Mouse (Mus musculus) hindbrain, postnatal 0 days (tissue): ENCODE measurements at regions not wholly inside any gene's neighbourhood (a gene's known extent, or its start where the extent isn't known, plus 50 kb on each side); places are given as distances from the start of the nearest gene placed in this dataset.

Experiments used
- ATAC-seq: fragments of 200-750 bp; cut with Nextera tagmentation; 2 replicates; pipeline ENCODE4 v1.8.0; 2017; ENCODE audit warnings: mild to moderate bottlenecking, moderate TSS enrichment, moderate library complexity
- DNase-seq: peaks from one replicate; pipeline ENCODE4 v3.0.0-alpha.2; 2015; ENCODE audit warnings: low spot score
- H3K27ac ChIP-seq: fragments of 300-500 bp; sonication (generic); 2 replicates; pipeline ENCODE4 v1.5.1; 2014; ENCODE audit warnings: mild to moderate bottlenecking
- H3K27me3 ChIP-seq: fragments of 300-500 bp; sonication (generic); 2 replicates; pipeline ENCODE4 v1.6.1; 2014; ENCODE audit warnings: low read length, mixed read lengths; ENCODE audit not compliant: insufficient read depth
- H3K36me3 ChIP-seq: fragments of 300-500 bp; sonication (generic); 2 replicates; pipeline ENCODE4 v1.6.1; 2014; ENCODE audit warnings: low read length, mixed read lengths; ENCODE audit not compliant: insufficient read depth
- H3K4me1 ChIP-seq: fragments of 300-500 bp; sonication (generic); 2 replicates; pipeline ENCODE4 v1.6.1; 2014; ENCODE audit warnings: antibody characterized with exemption, low read length, mixed read lengths; ENCODE audit not compliant: insufficient read depth
- H3K4me2 ChIP-seq: fragments of 300-500 bp; sonication (generic); 2 replicates; pipeline ENCODE4 v1.6.1; 2014; ENCODE audit warnings: low read depth, mild to moderate bottlenecking, low read length, moderate library complexity, mixed read lengths
- H3K4me3 ChIP-seq: fragments of 300-500 bp; sonication (generic); 2 replicates; pipeline ENCODE4 v1.5.1; 2014; ENCODE audit warnings: low read length
- H3K9ac ChIP-seq: fragments of 300-500 bp; sonication (generic); replicated peaks from 2 replicates; pipeline ENCODE4 v1.6.1; 2014; ENCODE audit warnings: mild to moderate bottlenecking, low read length, moderate library complexity, mixed read lengths
- H3K9me3 ChIP-seq: fragments of 300-500 bp; sonication (generic); 2 replicates; pipeline ENCODE4 v1.6.1; 2016; ENCODE audit warnings: low read length, mixed read lengths
- CTCF ChIP-seq: IDR thresholded peaks from 2 replicates; pipeline ENCODE4 v1.5.1; 2016; ENCODE audit warnings: antibody characterized with exemption, control low read depth, low read depth
- WGBS: fragments of 180-500 bp; shearing (Covaris S2); extraction: QIAGEN DNeasy Blood & Tissue Kit; methylation state at CpG from one replicate; pipeline ENCODE4 v1.1.7; 2014; 5-methylcytosine and 5-hydroxymethylcytosine counted together

DNA sequence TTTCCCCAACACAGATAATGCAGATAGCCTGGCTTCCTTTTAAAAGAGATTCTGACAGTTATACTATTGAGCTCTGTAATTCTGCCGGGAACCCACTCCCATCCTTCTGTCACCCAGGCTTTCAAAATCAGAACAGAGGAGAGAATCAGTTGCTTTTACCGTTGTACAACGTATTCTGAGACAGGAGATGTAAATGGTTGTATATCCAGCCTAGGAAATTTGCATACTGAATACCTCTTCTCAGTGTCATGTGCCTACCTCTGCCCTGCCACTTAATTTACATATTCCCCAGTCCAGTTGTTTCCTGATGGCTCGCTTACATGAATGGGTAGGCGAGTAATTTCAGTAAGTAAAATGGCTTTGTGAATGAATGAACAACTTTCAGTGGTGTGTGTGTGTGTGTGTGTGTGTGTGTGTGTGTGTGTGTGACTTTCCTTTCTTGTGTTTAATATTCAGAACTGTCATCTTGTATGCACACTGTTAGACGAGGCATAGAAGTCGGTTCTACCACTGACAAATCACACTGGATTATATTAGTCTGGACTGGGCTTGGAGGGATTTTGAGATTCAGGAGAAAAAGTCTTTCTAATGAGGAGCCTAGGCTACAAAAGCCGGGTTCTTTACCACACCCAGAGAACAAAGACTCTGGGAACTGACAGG is 282.2 kb upstream of the Cdh6 start:
- no peaks in the 10 kb centered on the region for H3K4me1 ChIP-seq
- WGBS, result 43% methylated on average over 8 of the region's 8 CpGs
- no peaks in the 10 kb centered on the region for H3K9me3 ChIP-seq
- no peaks in the 10 kb centered on the region for H3K27me3 ChIP-seq
- TF ChIP-seq CTCF, result no peak
- no peak overlapping the region for H3K4me3 ChIP-seq
- DNase-seq, result no peak
- no peak for ATAC-seq
- no peaks in the 10 kb centered on the region for H3K36me3 ChIP-seq
- H3K9ac ChIP-seq, result no peak overlapping the region
- H3K4me2 ChIP-seq, result no peak overlapping the region
- no peak overlapping the region for H3K27ac ChIP-seq

DNA sequence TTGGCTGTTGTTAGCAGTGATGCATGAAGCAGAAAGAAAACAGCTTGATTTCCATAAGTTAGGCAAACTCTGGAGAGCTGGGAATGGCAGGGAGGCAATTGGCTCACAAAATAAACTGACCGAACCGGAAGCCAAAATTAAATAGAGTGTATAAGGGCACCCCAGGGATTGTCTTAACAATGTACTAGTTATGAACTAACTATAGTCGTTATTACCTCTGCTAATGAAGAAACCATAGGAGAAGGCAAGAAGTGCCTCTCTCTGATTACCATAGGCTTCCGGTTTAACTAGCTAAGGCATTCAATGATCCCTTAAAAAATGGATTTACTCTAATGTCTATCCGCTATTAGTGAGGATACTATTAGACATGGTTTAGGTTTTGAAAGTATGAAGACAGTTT is 276.9 kb upstream of the Cdh6 start:
- WGBS, result 65% methylated on average over 5 of the region's 5 CpGs
- Histone ChIP-seq H3K27me3 (no peaks in the 10 kb centered on the region), H3K4me3 (no peak overlapping the region), H3K9me3 (no peaks in the 10 kb centered on the region), H3K4me2 (no peak overlapping the region), H3K27ac (no peak overlapping the region), H3K9ac (no peak overlapping the region), H3K4me1 (no peaks in the 10 kb centered on the region), H3K36me3 (no peaks in the 10 kb centered on the region)
- no peak for ATAC-seq
- no peak for DNase-seq
- no peak for TF ChIP-seq CTCF

- ATAC-seq, result no peak
- H3K4me3 ChIP-seq, result no peak overlapping the region
- 82% methylated on average over 1 of the region's 1 CpGs for WGBS
Observed at GRCm38 (mm10) chr15:13434608-13435007, 261.1 kb upstream of the Cdh6 start.

GRCm38 (mm10) chr15:13432971-13433370 is 259.5 kb upstream of the Cdh6 start:
- no peak for DNase-seq
- no peaks in the 10 kb centered on the region for H3K27me3 ChIP-seq

More at GRCm38 (mm10) chr15:13434608-13435007, 261.1 kb upstream of the Cdh6 start:
- no peak for TF ChIP-seq CTCF
- Histone ChIP-seq H3K9ac (no peak overlapping the region), H3K27ac (no peak overlapping the region), H3K36me3 (no peaks in the 10 kb centered on the region), H3K4me2 (no peak overlapping the region), H3K27me3 (no peaks in the 10 kb centered on the region), H3K9me3 (no peaks in the 10 kb centered on the region), H3K4me1 (no peaks in the 10 kb centered on the region)
- DNase-seq, result no peak

DNA sequence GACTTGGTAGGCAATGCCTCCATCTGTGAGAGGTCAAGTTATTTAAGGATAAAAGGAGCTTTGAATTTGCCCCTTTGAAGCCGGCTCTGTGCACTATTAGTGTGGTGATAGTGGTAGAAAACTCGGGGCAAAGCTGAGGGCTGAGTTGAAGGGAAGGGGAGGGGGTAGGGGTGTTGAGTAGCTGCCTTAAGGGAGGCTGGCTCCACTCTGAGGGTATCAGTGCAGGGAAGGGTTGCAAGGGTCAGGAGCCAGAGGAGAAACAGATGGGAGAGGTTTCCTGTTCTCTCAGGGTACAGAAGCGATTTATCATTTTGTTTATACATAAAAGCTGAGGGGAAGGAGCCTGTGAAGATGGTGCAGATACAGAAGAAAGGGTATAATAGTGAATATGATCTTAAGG is 246.1 kb upstream of the Cdh6 start:
- Histone ChIP-seq H3K9me3 (no peaks in the 10 kb centered on the region), H3K4me1 (no peaks in the 10 kb centered on the region), H3K36me3 (no peaks in the 10 kb centered on the region), H3K4me3 (no peak overlapping the region), H3K27ac (no peak overlapping the region), H3K27me3 (no peaks in the 10 kb centered on the region), H3K9ac (no peak overlapping the region), H3K4me2 (no peak overlapping the region)
- WGBS, result 53% methylated on average over 3 of the region's 3 CpGs
- ATAC-seq (no peak), DNase-seq (no peak)
- no peak for TF ChIP-seq CTCF

More at GRCm38 (mm10) chr15:13432971-13433370, 259.5 kb upstream of the Cdh6 start:
- no peak overlapping the region for H3K4me3 ChIP-seq
- H3K36me3 ChIP-seq, result no peaks in the 10 kb centered on the region
- TF ChIP-seq CTCF, result no peak
- ATAC-seq, result no peak
- 93% methylated on average over 2 of the region's 2 CpGs for WGBS
- no peak overlapping the region for H3K27ac ChIP-seq
- H3K4me1 ChIP-seq, result no peaks in the 10 kb centered on the region
- no peaks in the 10 kb centered on the region for H3K9me3 ChIP-seq
- no peak overlapping the region for H3K9ac ChIP-seq
- H3K4me2 ChIP-seq, result no peak overlapping the region

DNA sequence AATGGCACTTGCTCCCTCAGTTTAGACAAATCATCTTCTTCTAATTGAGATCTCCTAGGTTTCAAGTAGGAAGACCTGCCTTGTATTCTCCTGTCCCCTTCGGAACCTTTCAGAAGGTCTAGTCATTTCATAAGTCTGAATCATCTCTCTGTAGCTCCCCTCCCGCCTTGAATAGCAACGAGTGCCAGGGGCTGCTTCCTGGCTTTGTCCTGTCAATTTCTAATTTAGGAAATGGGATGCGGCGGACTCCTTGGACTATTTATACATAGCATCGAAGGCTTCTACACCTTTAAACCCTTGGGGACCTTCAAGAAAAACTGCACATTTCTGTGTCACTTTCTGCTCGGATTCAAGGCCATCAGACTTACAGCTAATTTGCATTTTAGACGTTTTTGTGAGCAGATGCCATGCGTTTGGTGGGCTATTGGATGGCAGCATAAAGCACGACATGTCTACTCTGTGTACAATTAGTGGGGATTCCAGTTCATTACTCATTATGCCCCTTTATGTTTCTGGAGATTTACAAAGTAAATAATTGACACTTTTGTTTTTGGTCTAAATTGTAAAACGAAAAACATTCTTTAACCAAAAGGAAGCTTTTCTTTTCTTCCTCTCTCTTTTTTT is 236.7 kb upstream of the Cdh6 start:
- Histone ChIP-seq H3K9ac (no peak overlapping the region), H3K4me3 (no peak overlapping the region), H3K9me3 (no peaks in the 10 kb centered on the region), H3K27me3 (no peaks in the 10 kb centered on the region), H3K4me2 (0 out of 2 replicates have a peak overlapping the region, but pooled peaks have one; percentile 31), H3K4me1 (no peaks in the 10 kb centered on the region; the same call in 1 of the 2 replicates), H3K27ac (no peak overlapping the region), H3K36me3 (no peaks in the 10 kb centered on the region)
- 35% methylated on average over 11 of the region's 11 CpGs for WGBS
- TF ChIP-seq CTCF, result no peak
- ATAC-seq, result no peak
- DNase-seq, result peak; percentile 9

DNA sequence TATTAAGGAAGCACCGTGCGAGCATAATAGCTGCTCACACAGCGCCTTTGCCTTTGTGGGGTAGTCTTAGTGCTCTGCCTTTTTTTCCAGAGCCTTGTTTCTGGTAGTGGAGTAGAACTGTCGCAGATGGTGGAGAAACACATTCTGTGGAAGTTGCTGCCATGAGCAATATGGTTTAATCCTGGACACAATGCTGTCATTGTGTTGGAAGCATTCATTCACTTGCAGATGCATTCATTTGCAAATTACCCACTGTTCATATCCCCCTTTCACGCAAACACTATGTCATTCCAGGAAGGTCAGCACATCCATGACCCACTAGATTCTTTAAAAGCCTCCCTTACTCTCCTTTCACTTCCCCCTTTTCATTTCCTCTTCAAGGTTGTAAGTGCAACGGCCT is 219.7 kb upstream of the Cdh6 start:
- H3K4me2 ChIP-seq, result no peak overlapping the region
- ATAC-seq, result 0 out of 2 replicates have a peak, but pooled peaks have one; percentile 38
- H3K4me1 ChIP-seq, result no peaks in the 10 kb centered on the region
- no peak overlapping the region for H3K4me3 ChIP-seq
- no peak overlapping the region for H3K9ac ChIP-seq
- H3K9me3 ChIP-seq, result no peaks in the 10 kb centered on the region
- no peaks in the 10 kb centered on the region for H3K27me3 ChIP-seq
- DNase-seq, result peak; percentile 28
- no peak overlapping the region for H3K27ac ChIP-seq
- WGBS, result 17% methylated on average over 6 of the region's 6 CpGs
- H3K36me3 ChIP-seq, result no peaks in the 10 kb centered on the region
- no peak for TF ChIP-seq CTCF
